Mouse (Mus musculus) left cerebral cortex, postnatal 4 days (tissue): ENCODE measurements around the gene Srarp. TPM values are rescaled to one million over a fixed set of nuclear protein-coding genes. Genes with fewer than 3 reads are reported as not detected.
A peak's percentile ranks its signal among the peaks of the same experiment; 100 is the strongest.

Experiments used
- DNase-seq: peaks from one replicate; pipeline ENCODE4 v3.0.0-alpha.2; 2022
- intact Hi-C: fragments of 180-260 bp; cut with DNase I; formaldehyde crosslinking; loops from one replicate; pipeline ENCODE4 v1.15.1; 2025
- total RNA-seq, 2 experiments: library from RNA; stranded (reverse); gene quantifications; 2 replicates each; pipeline ENCODE4 v1.2.3; 2021

The Srarp gene
- total RNA-seq, 2 experiments from 2014 or later, result 1.5 to 1.8 TPM

- intact Hi-C loops, result no loop called here
- DNase-seq, result no peak
Observed at GRCm38 (mm10) chr4:141397861-141398260, 38.0 kb downstream of the Srarp start.

GRCm38 (mm10) chr4:141394751-141395150 is 41.2 kb downstream of the Srarp start:
- intact Hi-C loops, result no loop called here
- DNase-seq, result no peak

GRCm38 (mm10) chr4:141391293-141391692 is 44.6 kb downstream of the Srarp start:
- intact Hi-C loops, result no loop called here
- DNase-seq, result no peak

- no peak for DNase-seq
- intact Hi-C loops, result loop anchor here (5.0 kb wide), 1 partner anchor 188 kb away; no protein-coding TSS in a partner anchor
Observed at GRCm38 (mm10) chr4:141389366-141390150, 46.3 kb downstream of the Srarp start.

- no peak for DNase-seq
- intact Hi-C loops, result loop anchor here (5.0 kb wide), 1 partner anchor 189 kb away; no protein-coding TSS in a partner anchor
Observed at GRCm38 (mm10) chr4:141387933-141388332, 48.0 kb downstream of the Srarp start.

- intact Hi-C loops, result loop anchor here (5.0 kb wide), 1 partner anchor 190 kb away; no protein-coding TSS in a partner anchor
- DNase-seq, result peak; percentile 72
Observed at GRCm38 (mm10) chr4:141387093-141387784, 48.7 kb downstream of the Srarp start.

GRCm38 (mm10) chr4:141386150-141386549 is 49.8 kb downstream of the Srarp start:
- no peak for DNase-seq
- intact Hi-C loops, result loop anchor here (5.0 kb wide), 1 partner anchor 191 kb away; no protein-coding TSS in a partner anchor

- peak; percentile 53 for DNase-seq
- intact Hi-C loops, result loop anchor here (5.0 kb wide), 1 partner anchor 192 kb away; no protein-coding TSS in a partner anchor
Observed at GRCm38 (mm10) chr4:141385275-141385674, 50.6 kb downstream of the Srarp start.

Other genes with a start within 250 kb of the Srarp start
- gene Rsg1, start 222.1 kb downstream of the Srarp start, total RNA-seq, result 1 to 10 TPM; 4.3 to 5.1 TPM
- 1 to 10 TPM; 1.8 to 2.4 TPM for gene Arhgef19, start 196.6 kb downstream of the Srarp start, total RNA-seq
- gene Epha2, start 134.9 kb downstream of the Srarp start, total RNA-seq, result 1 to 10 TPM; 1.6 TPM
- gene Fam131c, start 67.9 kb downstream of the Srarp start, total RNA-seq, result 10 to 100 TPM; 32.5 to 35.1 TPM
- gene Clcnka, start 37.4 kb downstream of the Srarp start, total RNA-seq, result under 1 TPM in 1 of 2 experiments, not detected in 1; 0.60 TPM
- not detected for gene Clcnkb, start 20.1 kb downstream of the Srarp start, total RNA-seq
- gene Hspb7, start 15.3 kb downstream of the Srarp start, total RNA-seq, result not detected
- 10 to 100 TPM; 32.7 to 35.3 TPM for gene Zbtb17, start 8.5 kb upstream of the Srarp start, total RNA-seq
- gene Spen, start 102.5 kb upstream of the Srarp start, total RNA-seq, result 10 to 100 TPM; 80.6 to 86.1 TPM
- gene Fblim1, start 170.0 kb upstream of the Srarp start, total RNA-seq, result 10 to 100 TPM; 19.8 to 23.8 TPM
- under 1 TPM; 0.38 to 0.46 TPM for gene Tmem82, start 182.5 kb upstream of the Srarp start, total RNA-seq
- gene Slc25a34, start 187.7 kb upstream of the Srarp start, total RNA-seq, result 1 to 10 TPM; 1.1 to 1.7 TPM
- gene Plekhm2, start 228.8 kb upstream of the Srarp start, total RNA-seq, result 10 to 100 TPM; 44.1 to 51.1 TPM
- 1 to 10 TPM in 1 of 2 experiments, under 1 TPM in 1; 0.42 to 2.2 TPM for gene Rsc1a1, start 249.5 kb upstream of the Srarp start, total RNA-seq